Mouse (Mus musculus) fibroblast of lung, adult 2 months (primary cell): Measurements from ENCODE around the gene Thap3.
A peak's percentile ranks its signal among the peaks of the same experiment; 100 is the strongest.

Experiments used
- DNase-seq: peaks from one replicate; pipeline ENCODE4 v3.0.0-alpha.2; 2011; ENCODE audit warnings: low read depth

Gene Thap3

DNA sequence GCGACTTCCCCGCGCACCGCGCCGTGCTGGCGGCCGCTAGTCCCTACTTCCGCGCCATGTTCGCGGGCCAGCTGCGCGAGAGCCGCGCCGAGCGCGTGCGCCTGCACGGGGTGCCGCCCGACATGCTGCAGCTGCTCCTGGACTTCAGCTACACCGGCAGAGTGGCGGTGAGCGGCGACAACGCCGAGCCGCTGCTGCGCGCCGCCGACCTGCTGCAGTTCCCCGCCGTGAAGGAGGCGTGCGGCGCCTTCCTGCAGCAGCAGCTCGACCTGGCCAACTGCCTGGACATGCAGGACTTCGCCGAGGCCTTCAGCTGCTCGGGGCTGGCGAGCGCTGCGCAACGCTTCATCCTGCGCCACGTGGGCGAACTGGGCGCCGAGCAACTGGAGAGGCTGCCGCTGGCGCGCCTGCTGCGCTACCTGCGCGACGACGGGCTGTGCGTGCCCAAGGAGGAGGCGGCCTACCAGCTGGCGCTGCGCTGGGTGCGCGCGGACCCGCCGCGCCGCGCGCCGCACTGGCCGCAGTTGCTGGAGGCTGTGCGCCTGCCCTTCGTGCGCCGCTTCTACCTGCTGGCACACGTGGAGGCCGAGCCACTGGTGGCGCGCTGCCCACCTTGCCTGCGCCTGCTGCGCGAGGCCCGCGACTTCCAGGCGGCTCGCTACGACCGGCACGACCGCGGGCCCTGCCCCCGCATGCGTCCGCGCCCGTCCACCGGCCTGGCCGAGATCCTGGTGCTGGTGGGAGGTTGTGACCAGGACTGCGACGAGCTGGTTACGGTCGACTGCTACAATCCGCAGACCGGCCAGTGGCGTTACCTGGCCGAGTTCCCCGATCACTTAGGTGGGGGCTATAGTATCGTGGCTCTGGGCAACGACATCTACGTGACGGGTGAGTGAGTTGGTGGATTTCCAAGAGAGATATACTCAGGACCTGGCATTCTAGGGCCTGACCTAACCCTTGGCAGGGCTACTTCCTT, 20.6 kb upstream of the Thap3 start:
- no peak for DNase-seq

DNA sequence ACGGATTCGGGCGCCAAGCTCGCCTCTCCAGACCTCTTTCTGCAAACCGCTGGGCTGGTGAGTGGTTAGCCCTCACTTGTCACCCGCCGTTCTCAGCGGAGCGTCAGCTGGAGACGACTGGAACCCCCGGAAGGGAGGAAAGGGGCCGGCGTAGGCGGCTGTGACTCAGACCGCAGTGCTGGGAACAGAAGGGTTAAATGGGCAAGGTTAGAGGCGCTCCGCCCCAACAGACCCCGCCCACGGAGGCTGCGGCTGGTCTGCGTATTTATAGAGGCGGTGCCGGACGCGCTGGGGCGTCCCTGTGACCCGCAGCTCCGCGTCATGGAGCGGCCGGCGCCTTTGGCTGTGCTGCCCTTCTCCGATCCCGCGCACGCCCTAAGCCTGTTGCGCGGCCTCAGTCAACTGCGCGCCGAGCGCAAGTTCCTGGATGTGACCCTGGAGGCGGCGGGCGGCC, 19.9 kb upstream of the Thap3 start, which contains the start of gene Klhl21:
TSS of gene Klhl21 (plus strand) at position 182 of the 454 bp plus-strand sequence.
- DNase-seq = peak; percentile 81

DNA sequence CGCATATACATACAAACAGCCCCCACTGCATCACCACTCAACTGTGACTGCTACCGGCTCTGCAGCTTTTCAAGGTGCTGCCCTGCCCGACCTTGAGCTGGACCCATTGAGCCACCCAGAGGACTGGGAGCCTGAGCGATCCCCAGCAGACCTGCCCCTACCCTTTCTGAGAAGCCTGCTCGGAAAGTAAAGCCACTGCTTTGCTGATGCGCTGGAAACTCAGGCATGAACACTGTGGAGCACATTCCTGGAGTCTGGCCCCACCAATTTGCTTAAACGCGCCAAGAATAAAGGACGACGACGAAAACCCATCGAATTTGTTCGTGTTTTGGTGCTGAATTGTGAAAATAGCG, 19.3 kb upstream of the Thap3 start:
- DNase-seq = no peak

DNA sequence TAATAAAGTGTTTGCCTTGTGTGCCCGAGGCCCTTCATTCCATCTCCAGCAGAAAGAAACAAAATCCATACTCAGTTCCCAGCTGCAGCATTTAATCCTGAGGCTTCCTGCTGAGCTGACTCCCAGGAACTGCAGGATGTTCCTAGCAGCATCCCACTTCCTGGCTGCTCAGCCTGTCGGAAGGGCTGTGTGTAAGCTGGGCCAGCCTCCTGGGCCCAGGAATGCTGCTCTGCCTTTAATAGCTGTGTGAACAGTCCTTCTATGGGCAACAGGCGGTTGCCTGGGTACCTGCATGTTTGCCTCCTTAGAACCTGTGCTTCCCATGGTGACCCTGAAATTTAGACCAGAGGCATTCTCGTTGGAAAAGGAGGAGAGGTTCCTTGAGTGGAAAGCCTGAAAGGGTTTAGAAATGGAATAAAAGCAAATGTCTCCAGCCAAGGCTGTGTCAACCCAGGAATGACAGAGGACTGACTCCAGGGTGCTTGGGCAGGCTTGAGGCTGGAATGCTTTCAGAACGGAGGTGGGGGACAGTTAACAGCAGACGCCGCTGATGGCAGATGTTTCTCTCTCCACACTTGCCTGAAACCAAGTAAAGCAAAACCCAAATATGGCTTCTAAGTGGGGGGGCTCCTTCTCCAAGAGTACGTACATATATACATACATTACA, 18.8 kb upstream of the Thap3 start:
- no peak for DNase-seq

DNA sequence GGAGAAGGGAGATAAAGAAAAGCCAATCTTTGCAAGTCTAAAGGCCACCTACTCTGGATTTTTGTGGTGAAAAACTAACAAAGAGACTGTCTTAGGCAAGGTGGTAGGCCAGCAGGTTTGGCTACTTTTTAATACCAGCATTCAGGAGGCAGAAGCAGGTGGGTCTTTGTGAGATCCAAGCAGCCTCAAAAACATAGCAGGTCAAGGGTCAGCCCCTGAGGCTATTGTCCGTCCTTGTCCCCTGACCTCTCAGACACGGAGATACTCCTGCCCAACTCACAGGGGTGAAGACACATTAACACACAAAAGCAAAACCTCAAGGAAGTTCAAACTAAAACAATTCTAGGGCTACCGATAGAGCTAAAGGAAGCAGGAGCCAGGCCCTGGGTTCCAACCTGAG, 18.0 kb upstream of the Thap3 start:
- DNase-seq = no peak

DNA sequence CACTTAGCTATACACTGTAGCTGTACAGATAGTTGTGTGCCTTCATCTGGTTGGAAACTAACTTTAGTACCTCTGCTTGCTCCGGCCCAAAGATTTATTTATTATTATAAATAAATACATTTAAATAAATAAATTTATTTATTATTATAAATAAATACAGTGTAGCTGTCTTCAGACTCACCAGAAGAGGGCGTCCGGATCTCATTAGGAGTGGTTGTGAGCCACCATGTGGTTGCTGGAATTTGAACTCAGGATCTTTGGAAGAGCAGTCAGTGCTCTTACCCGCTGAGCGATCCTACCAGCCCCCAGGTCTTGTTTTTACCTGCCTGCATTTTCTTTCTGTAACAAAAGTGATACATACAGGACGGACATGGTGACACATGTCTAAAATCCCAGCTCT, 17.3 kb upstream of the Thap3 start:
- DNase-seq = no peak

DNA sequence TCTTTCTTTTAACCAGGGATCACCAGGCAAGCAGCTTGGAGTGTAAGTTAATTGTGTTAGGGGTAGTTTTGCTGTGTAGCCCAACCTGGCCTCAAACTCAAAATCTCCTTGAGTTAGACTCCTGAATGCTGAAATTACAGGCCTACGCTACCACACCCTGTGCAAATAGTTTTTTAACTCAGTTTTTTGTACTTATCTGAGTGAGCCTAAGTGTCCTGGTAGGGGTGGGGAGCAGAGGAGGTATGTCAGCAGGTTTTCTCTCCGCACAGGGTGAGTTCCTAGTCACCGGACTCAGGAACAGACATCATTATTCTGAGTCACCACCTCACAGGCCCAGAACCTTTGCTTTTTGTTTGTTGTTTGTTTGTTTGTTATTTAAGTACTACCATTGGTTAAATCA, 13.3 kb upstream of the Thap3 start:
- DNase-seq = no peak

DNA sequence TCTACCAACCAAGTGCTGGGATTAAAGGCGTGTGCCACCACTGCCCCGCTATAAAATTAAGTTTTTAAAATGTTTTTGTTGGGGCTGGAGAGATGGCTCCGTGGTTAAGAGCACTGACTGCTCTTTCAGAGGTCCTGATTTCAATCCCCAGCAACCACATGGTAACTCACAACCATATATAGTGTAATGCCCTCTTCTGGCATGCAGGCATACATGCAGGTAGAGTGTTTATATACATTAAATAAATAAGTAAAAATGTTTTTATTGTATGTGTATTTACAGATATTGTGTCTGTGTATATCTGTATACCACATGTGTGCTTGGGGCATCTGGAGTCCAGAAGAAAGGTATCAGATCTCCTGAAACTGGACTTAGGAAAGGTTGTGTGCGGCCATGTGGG, 12.5 kb upstream of the Thap3 start:
- no peak for DNase-seq

DNA sequence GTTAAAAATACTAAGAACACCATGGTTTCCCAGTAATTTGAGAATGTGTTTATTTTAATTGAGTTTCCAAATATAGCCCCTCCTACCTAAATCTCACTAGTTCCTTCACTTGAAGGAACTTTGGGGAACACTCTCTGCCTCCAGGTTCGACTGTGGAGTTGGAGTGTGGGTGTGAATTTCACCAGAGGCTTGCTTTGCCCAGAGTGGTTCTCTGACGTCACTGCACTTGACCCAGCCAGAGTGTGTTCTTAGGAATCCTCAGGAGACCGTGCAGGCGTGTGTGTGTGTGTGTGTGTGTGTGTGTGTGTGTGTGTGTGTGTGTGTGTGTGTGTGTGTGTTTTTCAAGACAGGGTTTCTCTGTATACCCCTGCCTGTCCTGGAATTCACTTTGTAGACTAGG, 12.1 kb upstream of the Thap3 start:
- DNase-seq = no peak

DNA sequence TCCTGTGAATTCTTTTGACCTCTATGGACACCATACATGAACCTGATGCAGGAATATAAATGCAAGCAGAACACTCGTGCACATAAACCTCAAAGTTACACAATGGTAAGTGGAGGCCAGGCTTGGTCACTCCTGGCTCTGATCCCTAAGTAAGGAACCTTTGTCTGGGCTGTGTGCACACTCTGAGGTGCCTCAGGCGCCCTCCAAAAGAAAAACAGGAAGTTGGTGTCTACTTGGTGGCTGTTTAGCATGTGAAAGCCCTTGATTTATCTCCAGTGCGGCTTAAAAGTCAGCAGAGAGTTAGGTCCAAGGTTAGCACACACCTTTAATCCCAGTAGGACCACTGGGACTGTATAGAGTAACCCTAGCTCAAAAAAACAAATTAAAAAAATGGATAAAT, 10.7 kb upstream of the Thap3 start:
- DNase-seq = no peak

DNA sequence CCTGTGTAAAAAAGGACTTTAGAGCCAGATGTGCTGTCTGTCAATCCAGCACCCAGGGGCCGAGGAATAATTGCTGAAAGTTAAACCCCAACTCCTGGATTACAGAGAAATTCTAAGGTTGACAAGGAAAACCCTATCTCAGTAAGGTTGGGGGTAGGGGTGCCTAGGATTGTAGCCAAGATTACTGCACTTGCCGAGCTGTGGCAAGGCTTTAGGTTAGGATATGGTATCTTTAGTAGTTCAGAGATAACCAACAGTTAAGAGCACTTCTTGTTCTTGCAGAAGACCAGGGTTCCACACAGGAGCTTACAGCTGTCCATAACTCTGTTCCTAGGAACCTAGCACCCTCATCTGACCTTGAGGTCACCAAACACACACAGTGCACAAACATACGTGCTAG, 8.9 kb upstream of the Thap3 start:
- DNase-seq = no peak

DNA sequence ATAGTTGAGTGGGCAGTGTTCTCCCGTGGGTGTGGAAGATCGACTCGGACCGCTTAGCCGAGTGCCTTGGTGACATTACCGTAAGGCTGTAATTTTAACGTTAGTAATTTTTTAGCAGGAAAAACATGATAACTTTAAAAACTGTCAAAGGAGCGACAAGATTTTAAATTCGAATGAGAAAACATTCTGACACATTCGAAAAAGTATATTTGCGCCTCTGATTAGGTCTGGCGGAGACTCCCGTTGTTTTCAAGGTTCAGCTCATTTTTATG, 8.1 kb upstream of the Thap3 start:
- DNase-seq = no peak

DNA sequence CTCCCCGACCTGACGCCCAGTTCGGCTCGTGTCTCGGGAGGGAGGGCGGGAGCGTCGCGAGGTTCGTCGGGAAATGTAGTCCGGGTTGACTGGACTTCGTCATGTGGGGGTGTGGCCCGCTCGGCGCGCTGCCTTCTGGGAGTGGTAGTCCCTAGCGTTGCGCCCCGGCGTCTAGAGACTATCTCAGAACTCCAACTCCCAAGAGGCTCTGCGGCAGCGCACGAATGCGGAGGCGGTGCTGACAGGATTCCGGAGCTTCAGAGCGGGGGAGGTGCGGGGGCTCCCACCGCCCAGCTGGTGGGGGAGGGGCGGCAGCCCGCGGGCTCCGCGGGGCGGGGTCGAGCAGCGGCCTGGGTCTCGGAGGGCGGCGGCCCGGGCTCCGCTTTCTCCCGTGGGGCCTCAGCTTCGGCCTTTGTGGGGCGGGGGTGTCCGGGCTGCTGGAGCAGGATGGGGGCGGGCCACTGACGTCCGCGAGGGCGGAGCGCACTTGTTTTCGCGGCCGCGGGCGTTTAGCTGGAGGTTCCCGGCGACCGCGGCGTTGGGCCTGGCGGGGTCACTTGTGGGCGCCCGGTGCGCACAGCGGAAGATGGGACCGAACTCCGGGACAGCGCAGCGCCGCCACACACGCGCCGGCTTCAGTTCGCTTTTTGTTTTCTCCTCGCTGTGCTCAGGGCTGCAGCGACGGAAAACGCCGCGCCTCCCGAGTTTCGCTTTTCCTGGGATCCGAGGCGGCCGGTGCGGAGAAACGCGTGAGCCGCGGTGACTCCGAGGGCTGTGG, 7.6 kb upstream of the Thap3 start, which contains the start of gene Phf13:
TSS of gene Phf13 (minus strand) at position 86 of the 778 bp plus-strand sequence.
- peak; percentile 96 for DNase-seq

DNA sequence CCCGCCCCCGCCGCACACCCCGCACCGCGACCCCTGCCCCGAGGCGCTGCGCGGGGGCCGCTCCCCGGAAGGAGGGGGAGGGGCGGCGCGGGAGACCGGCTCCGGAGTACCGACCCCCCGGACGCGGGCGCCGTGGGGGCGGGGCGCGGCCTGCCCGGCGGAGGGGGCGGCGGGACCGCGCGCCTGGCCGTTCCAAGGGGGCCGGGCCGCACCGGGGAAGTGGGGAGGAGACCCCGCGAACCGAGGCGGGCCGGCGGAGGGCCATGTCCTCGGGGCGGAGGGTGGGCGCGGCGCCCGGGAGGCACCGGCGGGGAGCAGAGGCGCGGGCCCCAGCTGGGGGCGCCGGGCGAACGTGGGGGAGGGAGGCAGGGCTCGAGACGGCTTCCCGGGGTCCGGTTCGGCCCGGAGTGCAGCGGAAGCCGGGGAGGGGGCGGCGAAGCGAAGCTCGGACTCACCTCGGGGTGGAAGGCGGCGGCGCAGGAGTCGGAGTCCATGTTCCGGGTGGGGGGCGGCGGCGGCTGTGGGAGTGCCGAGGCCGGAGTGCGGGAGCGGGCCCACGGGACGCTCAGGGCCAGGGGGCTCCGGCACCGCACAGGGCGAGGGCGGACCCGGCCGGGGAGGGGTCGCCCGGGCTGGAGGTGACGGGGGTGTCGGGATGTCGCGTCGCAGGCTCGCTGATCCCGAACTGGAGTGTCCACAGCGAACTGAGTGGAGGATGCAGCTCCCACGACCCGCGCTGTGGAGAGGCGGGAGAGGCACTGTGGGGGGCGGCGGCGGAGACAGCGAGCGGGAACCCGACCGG, 6.8 kb upstream of the Thap3 start:
- DNase-seq = no peak

DNA sequence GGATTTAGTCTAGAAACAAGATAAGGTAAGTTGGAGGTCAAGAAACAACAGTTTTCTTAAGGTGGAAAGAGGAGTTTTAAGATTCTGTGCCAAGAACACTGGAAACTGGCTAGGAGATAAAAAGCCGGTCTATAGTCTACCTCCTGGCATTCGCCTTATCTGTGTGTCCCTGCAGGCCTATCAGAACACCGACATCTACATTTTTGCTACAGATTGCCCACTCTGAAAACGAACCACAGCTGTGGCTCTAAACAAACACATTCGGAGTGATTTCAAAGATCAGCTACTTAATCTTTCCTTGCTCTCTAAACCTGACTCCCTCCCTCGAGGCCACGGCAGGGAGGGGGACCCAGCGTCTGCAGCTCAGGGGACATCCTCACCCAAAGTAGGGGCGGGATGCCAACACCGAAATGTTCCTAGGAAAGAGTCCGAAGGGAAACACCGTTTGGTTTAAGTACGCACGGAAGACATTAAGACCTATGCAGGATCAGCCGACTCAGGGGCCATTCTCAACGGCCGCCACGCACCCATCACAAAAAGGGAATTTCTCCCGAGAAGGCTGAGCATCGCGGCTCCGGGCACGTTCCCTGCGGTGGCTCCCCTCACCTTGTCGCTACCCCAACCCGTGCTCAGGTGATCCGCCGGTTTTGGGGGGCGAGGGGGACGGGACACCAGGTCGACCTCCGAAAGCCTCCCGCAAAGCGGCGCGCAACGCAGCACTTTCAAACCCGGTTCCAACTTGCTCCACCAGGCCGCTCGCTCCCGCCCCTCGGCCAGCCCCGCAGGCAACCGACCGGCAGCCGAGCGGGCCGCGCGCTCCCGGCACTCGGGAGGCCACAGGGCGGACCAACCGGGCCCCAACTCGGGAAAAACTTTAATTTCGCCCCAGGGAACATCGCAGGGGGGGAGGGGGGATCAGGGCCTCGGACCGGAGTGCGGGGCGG, 5.7 kb upstream of the Thap3 start:
- no peak for DNase-seq

DNA sequence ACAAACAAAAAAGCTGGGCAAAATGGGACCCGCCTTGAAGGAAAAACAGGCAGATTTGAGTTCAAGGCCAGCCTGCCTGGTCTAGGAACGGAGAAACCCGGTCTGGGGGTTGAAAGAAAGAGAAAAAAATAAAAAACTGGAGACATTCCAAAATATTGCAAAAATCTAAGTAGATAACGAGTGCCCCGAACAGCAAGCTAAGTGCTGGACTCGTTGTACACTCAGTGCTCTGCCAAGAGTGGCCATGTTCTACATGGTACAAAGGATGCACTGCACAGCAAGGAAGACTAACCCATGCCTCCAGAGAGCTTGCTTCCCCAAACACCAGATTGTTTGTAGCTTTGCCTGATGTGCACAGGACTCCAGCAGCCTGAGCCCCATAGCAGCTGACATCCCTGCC, 4.2 kb upstream of the Thap3 start:
- DNase-seq = no peak

DNA sequence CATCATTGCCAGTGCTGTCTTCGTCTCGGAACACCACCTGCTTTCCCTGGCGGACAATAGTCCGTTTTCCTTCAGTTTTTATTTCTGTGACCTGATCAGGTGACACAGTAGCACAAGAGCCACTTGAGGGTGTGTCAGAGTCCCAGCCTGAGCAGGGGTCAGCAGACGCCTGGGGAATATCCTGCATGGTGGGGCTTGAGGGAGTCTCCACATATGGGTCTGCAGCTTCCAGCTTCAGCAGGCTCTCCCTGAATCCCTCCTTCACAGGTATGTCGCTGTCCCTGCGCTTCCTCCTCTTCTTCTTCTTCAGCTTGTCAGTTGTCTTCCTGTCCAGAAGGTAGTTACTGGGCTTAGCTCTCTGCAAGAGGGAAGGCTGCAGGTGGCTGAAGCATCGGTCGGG, 3.3 kb upstream of the Thap3 start:
- DNase-seq = no peak

DNA sequence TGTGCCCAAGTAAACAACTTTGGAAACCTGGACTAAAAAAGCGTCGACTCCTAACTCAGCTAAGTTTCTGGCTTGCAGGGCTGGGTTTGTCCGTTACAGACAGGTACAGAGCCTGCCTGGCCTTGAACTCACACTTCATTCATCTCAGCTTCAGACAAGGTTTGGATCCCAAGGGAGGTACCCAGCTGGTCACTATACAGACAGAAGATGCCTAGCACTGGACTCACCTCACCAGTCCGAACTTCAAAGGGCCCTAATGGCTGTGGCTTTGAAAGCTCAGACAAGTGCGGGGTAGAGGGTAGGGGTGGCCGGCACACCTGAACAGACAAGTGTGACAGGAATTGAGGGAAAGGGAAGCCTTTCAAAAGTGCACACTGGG, 302 bp upstream of the Thap3 start:
- DNase-seq = no peak

DNA sequence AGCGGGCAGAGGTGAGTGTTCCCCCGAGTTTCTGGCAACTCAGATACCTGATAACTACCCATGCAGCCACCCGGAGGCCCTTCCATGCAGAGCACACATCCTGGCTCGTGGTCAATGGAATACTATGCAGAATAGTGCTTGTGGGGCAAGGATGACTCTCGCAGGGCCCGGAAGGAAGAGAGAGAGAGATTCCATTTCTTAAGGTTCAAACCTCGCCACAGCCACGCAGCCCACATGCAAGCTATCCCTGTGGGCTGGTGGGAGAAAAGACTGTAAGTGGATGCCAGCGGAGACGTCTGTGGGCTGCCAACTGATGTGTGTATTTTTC, 819 bp downstream of the Thap3 start:
- DNase-seq = no peak

DNA sequence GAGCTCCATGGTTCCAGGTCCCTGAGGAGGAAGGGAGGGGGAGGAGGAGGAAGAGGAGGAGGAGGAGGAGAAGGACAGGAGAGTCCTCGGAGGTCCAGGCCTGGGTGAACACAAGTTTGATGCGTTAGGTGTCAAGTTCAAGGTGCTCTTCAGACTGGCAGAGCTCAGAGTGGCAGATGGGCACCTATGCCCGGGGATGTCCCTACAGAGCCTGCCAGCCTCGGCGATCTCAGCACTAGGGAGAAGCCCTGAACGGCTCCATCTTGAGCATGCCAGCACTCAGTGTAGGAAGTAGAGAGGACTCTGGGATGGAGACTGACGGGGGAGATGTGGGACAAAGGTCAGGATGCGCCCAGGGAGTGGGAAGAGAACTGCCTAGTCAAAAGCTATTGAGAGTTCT, 2.1 kb downstream of the Thap3 start:
- no peak for DNase-seq

DNA sequence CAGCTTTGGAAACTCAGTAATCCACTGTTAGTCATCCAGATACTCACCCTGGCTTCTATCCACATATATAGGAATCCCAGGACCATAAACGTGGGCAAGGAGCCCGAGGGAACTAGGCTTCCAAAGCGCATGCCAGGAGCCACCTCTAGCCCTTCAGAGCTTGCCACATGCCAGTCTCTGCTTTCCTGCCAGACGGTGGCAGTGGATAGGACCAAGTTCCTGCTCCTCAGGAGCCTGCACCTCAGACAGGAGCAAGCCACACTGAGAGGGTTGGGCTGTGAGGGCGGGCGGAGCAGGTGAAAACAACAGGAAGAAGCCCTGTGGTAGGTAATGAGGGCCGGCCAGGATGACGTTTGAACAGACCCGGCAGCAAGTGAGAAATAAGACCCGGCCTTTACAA, 2.9 kb downstream of the Thap3 start:
- no peak for DNase-seq
